Mouse (Mus musculus) bone marrow, adult 2 months (tissue): ENCODE results near the gene Inpp4a.

Experiments used
- CTCF ChIP-seq: fragments of 200-500 bp; IDR thresholded peaks from 2 replicates; pipeline ENCODE4 v1.5.1; 2011; ENCODE audit warnings: low read length, control low read depth; ENCODE audit not compliant: control insufficient read depth, insufficient read depth
- POLR2A ChIP-seq: fragments of 200-500 bp; IDR thresholded peaks from 2 replicates; pipeline ENCODE4 v1.6.1; 2011; ENCODE audit warnings: low read depth, mild to moderate bottlenecking, control low read depth, low read length, borderline replicate concordance; ENCODE audit not compliant: control insufficient read depth

GRCm38 (mm10) chr1:37451270-37451669 lies 151.6 kb downstream of the Inpp4a start:
- TF ChIP-seq CTCF (no peak), POLR2A (no peak)
